ENCODE assay signal across 8 mouse cellular contexts in genomic region chr4:150517381-150517780, GRCm38 (mm10).
DNase-seq lines count a peak whose midpoint lies in the region; ATAC-seq and TF ChIP-seq lines count a peak whose summit lies in the region.

No protein-coding gene starts in this region.

- DNase-seq in lung, postnatal 0 days (ENCODE audit: low spot score), result no peak
- no peak for DNase-seq in lung, postnatal 4 days
- peak; percentile 82 for DNase-seq in brain, adult 2 months (ENCODE audit: low read depth, low spot score)
- DNase-seq in naive thymus-derived CD4-positive, alpha-beta T cell, adult 2 months (ENCODE audit: low read depth), result peak; percentile 79
- no peak for DNase-seq in frontal cortex, postnatal 14 days (ENCODE audit: low spot score in 2 of 2)
- no peak for DNase-seq in layer of hippocampus, adult 11-12 months (ENCODE audit: low spot score)
- DNase-seq in cerebellum, adult 9-10 months, result no peak

- H3K9me3 ChIP-seq in lung, postnatal 0 days (ENCODE audit: low read length), result no peaks in the 10 kb centered on the region
- H3K9me3 ChIP-seq in hindbrain, embryonic 15.5 days, result no peaks in the 10 kb centered on the region

- no peak overlapping the region for H3K9ac ChIP-seq in lung, postnatal 0 days (replicated peaks; ENCODE audit: low read depth)
- H3K9ac ChIP-seq in hindbrain, embryonic 15.5 days, result no peak overlapping the region

- WGBS in lung, postnatal 0 days, result 27% methylated on average over 4 of the region's 4 CpGs
- WGBS in hindbrain, embryonic 15.5 days, result 51% methylated on average over 4 of the region's 4 CpGs

- no peak overlapping the region for H3K4me2 ChIP-seq in lung, postnatal 0 days (replicated peaks; ENCODE audit: low read depth, low read length)
- H3K4me2 ChIP-seq in hindbrain, embryonic 15.5 days, result no peak overlapping the region

- H3K36me3 ChIP-seq in lung, postnatal 0 days (ENCODE audit: insufficient read depth, low read length), result no peaks in the 10 kb centered on the region
- H3K36me3 ChIP-seq in hindbrain, embryonic 15.5 days, result 0 out of 2 replicates have a peak, but pooled peaks cover 6% of the 10 kb centered on the region

- no peak for TF ChIP-seq CTCF in lung, postnatal 0 days (IDR thresholded peaks at IDR 0.05)

- H3K4me1 ChIP-seq in lung, postnatal 0 days (ENCODE audit: insufficient read depth, low read depth, low read length), result no peaks in the 10 kb centered on the region
- H3K4me1 ChIP-seq in hindbrain, embryonic 15.5 days (replicated peaks), result peaks cover 8% of the 10 kb centered on the region; the same call in 1 of the 2 replicates

- no peak overlapping the region for H3K27ac ChIP-seq in lung, postnatal 0 days (ENCODE audit: low read length)
- H3K27ac ChIP-seq in hindbrain, embryonic 15.5 days (replicated peaks), result 0 out of 2 replicates have a peak overlapping the region, but pooled peaks have one; percentile 13

- no peak overlapping the region for H3K4me3 ChIP-seq in lung, postnatal 0 days (ENCODE audit: low read depth, low read length)
- H3K4me3 ChIP-seq in hindbrain, embryonic 15.5 days, result no peak overlapping the region

- no peaks in the 10 kb centered on the region for H3K27me3 ChIP-seq in lung, postnatal 0 days (replicated peaks; ENCODE audit: insufficient read depth, low read length)
- H3K27me3 ChIP-seq in hindbrain, embryonic 15.5 days, result no peaks in the 10 kb centered on the region

- TF ChIP-seq EP300 in lung, postnatal 0 days (IDR thresholded peaks at IDR 0.05), result no peak

- peak; percentile 14 for ATAC-seq in lung, postnatal 0 days
- no peak for ATAC-seq in hindbrain, embryonic 15.5 days (ENCODE audit: low FRiP score, low read depth)

Comparison
In these comparisons a context has a peak if more than half of its experiments do, and no peak if none do; other contexts are left out.
1. DNase-seq: peak in brain, adult 2 months (single experiment) and naive thymus-derived CD4-positive, alpha-beta T cell, adult 2 months (single experiment); none in lung, postnatal 0 days (single experiment), lung, postnatal 4 days (0 of 2), frontal cortex, postnatal 14 days (0 of 2), layer of hippocampus, adult 11-12 months (single experiment) and cerebellum, adult 9-10 months (single experiment).